Mouse (Mus musculus): Measurements from ENCODE around the gene Htr6.

Gene Htr6

GRCm38 (mm10) chr4:139048518-139048917 is 26.9 kb downstream of the Htr6 start:
- peak; percentile 58 to 62 for DNase-seq (ENCODE audit: low spot score in 2 of 2)

- no peak for DNase-seq (ENCODE audit: low spot score in 2 of 2)
Observed at GRCm38 (mm10) chr4:139046354-139046753, 29.0 kb downstream of the Htr6 start.

DNA sequence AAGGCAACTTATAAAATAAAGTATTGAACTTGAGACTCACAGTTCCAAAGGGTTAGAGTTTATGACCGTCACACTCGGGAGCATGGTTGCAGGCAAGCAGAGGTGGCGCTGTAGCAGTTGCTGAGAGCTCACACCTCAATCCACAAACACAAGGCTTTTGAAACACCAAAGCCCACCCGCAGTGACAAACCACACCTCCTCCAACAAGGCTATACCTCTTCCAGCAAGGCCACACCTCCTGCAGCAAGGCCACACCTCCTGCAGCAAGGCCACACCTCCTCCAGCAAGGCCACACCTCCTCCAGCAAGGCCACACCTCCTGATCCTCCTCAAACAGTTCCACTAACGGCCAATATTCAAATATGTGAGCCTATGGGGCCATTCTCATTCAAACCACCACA is 30.8 kb downstream of the Htr6 start:
- DNase-seq (ENCODE audit: low spot score in 2 of 2) = no peak

DNA sequence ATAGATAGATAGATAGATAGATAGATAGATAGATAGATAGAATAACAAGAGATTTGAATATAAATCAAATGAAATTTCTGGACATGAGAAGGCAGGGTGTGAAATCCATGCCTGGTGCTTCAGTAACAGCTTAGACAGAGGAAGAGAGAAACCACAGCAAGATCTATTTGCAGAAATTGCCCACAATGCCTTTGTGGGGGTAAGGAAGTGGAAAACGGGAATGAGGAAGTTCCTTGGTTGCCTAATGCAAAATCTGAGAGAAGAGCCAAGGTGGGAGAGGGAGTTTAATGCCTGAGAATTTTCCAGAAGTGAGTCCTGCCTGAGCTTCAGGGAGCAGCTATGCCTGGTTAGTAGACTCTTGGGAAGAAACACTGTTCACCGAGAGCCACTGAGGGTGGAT is 31.8 kb downstream of the Htr6 start:
- no peak for DNase-seq (ENCODE audit: low spot score in 2 of 2)

DNA sequence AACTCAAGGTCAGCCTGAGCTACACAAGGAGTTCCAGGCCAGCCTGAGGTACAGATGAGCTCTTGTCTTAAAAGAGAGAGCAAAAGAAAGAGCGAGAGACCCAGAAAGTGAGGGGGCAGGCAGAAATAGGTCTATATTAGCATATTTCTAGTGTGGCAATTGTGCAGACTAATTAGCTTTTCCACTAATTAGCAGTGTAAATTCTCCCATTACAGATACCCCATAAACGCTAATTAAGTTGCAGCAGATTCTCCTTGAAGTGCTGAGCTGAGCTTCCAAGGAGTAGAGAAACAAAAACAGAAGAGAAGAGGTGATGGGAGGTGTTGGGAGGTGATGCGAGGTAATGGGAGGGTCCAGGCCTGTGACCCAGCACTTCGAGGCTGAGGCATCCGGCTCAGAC is 32.8 kb downstream of the Htr6 start:
- no peak for DNase-seq (ENCODE audit: low spot score in 2 of 2)

DNA sequence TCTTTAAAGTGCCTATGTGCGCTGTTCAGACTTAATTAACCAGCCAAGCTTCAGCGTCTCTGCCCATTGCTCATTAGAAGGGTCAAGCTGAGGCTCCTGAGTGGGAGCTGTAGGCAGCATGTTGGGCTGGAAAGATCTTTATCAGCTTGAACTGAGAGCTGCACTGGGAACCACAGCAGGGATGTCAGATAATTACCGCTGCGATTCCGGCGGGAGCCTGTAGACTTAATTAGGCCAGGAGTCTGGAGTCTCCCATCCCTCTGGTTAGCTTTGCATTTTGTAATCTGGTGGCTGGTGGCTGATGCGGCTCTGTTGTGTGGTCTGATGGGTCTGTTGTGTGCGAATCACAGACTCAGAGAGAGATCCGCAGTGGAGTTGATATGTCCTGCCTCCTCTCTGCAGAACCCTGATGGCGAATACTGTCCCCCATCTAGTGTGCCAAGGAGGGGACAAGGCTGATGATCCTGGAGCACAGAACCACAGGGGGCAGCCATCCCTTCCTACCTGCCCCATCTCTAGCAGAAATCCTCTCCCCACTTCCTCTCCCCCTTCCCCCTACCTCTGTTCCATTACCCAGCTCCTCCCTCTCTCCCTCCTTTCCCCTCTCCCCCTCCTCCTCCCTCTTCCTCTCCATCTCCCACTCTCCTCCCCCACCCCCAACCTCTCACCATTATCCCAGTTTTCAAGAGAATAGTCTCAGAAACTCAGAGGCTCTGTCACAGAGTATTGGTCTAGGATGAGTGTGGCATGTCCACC is 35.1 kb downstream of the Htr6 start:
- DNase-seq (ENCODE audit: low spot score in 2 of 2) = no peak

DNA sequence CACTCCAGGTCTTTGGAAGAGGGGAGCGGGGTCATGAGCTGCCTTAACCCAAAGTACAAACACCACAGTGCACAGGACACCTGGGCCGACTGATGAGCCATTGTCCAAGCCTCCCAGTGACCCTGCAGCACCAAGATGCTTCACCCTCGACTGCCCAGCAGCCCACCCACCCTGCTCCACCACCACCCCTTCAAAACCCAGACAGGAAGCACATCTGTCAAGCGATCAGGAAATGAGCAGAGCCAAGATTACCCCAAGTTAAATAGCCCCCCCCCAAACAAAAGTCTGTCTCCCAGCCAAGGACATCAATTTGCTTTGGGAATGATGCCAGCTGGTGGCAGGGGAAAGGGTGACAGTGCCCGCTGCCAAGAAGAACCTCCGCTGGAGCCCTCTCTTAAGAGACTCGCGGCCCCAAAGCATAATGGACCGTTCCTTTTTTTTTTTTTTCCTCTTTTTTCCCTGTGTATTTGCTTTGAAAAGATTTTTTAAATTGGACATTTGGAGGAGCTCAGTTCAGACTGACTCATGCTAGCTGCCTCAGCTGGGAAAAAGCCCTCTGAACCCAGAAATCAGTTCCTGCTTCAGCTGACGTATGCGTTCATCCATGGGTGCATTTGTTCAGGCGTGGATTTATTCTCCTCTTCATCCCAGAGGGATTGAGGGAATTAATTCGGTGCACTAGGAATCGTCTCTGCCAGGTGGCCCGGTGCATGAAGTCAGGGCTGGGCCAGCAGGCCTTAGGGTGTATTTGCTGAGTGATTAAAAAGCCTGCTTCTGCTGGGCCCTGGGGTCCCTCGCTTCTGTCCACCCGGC is 37.4 kb downstream of the Htr6 start:
- peak; percentile 63 to 76 for DNase-seq (ENCODE audit: low spot score in 2 of 2)

DNA sequence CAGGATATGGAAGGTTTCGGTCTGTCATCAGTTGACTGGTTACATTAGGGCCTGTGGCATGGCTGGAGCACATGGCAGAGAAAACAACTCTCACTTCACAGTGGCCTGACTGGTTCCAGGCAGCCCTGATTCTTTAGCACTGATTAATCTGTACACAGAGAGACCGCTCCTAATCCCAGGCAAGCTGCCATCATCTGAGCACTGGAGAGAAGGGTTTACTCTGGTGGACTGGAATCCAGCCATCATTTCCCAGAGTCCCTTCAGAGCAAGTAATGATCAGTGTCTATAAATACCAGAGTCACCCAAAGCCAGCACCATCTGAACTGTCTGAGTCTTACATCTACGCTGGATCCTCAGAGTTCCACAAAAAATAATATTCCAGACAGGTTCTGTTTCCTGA is 39.6 kb downstream of the Htr6 start:
- DNase-seq (ENCODE audit: low spot score in 2 of 2) = peak; percentile 53 to 61

- no peak for DNase-seq (ENCODE audit: low spot score in 2 of 2)
Observed at GRCm38 (mm10) chr4:139034942-139035341, 40.4 kb downstream of the Htr6 start.

DNA sequence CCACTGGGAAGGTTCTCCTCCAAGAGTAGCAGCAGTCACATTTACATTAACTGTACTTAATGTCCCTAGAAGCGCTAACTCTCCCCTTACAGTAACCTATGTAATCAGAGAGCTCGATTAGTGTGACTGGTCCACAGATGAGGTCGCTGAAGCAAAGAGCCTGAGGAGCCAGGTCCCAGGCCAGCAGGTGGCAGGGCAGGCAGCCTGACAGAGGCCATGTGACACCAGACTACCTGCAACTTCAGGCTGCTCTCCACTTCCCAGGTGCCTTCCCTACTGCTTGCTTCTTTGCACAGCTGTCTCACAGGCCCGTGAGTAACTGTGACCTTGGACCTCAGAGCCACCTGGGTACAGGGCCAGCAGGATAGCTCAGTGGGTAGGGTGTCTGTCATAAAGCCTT is 40.8 kb downstream of the Htr6 start:
- peak in 1 of 2 experiments; percentile 33 for DNase-seq (ENCODE audit: low spot score in 2 of 2)

GRCm38 (mm10) chr4:139034010-139034367 is 41.4 kb downstream of the Htr6 start:
- no peak for DNase-seq (ENCODE audit: low spot score in 2 of 2)

DNA sequence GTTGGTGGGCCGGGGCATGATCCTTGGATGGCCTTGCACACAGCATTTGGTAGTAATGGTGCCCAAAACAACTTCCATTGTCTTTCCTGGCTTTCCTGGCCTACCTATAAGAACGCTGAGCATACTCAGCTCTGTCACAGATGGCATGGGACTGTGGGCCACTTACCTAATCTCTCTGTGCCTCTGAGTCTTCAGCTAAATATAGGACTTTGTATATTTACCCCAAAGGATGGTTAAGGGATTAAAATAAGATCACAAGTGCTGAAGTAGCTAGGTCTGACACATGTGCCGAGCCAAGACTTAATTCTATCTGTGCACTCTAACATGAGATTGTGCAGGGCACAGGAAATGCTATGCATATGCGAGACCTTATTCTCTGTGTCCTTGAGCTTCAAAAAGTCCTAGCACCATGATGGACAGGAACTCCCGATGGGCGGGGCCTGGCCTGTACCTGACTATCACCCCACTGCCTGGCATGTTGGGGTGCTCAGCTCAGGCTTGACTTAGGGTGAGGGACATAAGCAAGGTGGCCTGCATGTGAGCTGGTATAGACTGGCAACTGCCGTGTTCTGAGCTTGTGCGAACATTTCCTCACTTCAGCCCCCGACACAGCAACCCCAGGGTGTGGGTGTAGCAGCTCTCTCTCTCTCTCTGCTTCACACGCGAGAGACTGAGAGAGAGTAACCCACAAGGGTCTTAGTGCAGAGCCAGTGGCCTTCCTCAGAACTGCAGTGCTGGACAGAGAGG is 41.9 kb downstream of the Htr6 start:
- DNase-seq (ENCODE audit: low spot score in 2 of 2) = no peak

- DNase-seq (ENCODE audit: low spot score in 2 of 2) = no peak
Observed at GRCm38 (mm10) chr4:139032521-139032920, 42.8 kb downstream of the Htr6 start.

DNA sequence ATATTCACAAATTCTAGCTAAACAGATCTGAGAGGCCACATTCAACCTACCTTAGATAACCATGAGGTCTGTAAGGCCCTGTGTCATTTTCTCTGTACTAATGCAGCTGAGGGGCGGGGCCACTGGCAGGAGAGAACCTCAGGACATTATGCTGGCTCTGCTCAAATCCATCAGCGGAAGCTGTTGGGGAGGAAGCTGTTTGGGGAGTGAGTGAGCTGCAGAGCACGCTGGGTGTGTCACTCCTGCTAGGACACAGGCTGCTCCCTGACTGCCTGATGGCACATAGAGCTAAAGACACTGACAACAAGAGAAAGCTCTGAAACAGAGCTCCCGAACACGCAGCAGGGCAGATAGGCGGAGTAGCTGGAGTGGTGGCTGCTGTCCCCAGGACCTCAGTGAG is 44.7 kb downstream of the Htr6 start:
- DNase-seq (ENCODE audit: low spot score in 2 of 2) = no peak

DNA sequence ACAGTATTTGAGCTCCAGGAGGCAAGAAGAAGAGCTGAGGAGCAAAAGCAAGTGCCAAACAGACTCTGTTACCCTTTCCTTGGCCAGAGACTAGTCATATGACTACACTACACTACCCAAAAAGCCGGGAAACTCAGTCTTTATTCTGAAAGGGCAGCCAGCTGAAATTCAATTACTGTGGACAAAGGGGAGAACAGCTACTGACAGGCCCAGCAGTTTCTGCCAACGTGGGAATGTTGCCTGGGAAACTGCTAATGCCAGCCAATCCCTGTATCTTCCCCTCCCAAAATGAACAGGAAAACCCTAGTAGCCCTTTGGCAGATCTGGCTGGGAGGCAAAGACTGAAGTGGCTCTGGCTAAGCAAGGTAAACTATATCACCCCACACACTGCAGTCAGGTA is 51.0 kb downstream of the Htr6 start:
- peak; percentile 81 to 89 for DNase-seq (ENCODE audit: low spot score in 2 of 2)

DNA sequence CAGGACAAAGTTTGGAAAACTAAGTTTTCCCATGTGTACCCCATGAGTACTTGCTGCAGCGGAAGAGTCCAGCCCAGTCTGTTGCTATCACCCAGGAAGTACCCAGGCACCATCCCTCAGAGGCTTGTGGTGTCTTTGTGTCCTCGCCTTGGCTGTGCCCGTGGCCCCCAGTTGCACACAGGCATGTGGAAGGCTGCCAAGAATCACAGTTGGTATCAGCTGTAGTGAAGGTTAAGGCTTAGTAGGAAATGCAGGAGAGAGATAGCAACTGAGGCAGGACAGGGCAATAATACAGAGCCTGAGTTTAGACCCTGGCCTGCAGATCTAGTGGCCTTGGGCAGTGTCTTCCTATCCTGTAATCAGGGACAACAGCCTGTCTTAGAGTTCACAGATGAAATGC is 55.0 kb downstream of the Htr6 start:
- DNase-seq (ENCODE audit: low spot score in 2 of 2) = no peak

DNA sequence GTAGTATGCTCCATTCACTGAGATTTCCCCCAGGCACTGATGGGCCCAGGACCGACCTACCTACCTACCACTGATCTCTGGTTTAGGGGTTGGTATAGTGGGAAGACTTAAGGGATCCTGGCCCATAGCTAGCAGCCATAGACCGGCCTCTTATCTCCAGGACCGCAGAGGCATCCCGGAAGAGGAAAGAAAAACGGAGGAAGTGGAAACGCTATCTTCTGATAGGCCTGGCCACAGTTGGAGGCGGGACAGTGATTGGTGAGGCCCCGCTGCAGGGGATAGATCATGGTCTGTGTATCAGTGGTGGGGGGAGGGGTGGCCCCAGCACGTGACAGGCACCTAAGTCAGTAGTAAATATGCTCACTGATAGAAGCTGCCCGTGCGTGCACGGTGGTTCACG is 56.0 kb downstream of the Htr6 start:
- no peak for DNase-seq (ENCODE audit: low spot score in 2 of 2)

- no peak for DNase-seq (ENCODE audit: low spot score in 2 of 2)
Observed at GRCm38 (mm10) chr4:139018976-139019375, 56.4 kb downstream of the Htr6 start.

DNA sequence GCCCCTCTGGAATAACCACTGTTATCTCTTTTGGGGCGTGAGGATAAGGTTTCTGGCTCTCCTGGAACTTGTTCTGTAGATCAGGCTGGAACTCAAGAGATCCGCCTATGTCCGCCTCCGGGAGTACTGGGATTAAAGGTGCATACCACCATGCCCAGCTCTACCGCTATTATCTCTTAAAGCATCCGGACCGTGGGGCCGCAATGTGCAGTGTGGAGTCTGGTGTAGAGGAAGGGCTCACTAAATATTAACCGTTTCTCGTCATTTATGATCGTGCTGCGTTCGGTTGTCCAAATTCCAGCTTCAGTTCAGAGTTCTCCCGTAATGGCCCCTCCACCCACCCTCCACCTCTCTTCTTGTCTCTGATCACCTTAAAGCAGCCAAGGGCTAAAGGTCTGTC is 57.0 kb downstream of the Htr6 start:
- no peak for DNase-seq (ENCODE audit: low spot score in 2 of 2)

- no peak for DNase-seq (ENCODE audit: low spot score in 2 of 2)
Observed at GRCm38 (mm10) chr4:139014793-139015192, 60.6 kb downstream of the Htr6 start.

DNA sequence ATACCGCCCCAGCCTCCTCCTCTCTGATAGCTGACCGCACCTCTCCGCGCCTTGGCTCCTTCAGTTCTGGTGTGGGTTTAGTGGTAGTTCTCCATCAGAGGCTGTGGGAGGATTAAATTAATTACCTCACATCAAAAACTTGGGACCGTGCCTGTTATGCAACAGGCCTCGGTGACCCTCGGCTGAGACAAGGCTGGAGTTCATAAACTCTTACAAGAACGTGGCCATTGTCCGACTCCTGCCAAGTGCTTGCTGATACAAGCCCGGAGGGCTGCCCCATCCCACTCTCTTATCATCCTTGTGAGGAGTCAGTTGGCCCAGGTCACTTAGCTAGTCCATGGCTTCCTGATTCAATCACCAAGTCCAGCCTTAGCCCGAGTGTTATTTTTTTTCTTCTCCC is 62.1 kb downstream of the Htr6 start:
- DNase-seq (ENCODE audit: low spot score in 2 of 2) = no peak

DNA sequence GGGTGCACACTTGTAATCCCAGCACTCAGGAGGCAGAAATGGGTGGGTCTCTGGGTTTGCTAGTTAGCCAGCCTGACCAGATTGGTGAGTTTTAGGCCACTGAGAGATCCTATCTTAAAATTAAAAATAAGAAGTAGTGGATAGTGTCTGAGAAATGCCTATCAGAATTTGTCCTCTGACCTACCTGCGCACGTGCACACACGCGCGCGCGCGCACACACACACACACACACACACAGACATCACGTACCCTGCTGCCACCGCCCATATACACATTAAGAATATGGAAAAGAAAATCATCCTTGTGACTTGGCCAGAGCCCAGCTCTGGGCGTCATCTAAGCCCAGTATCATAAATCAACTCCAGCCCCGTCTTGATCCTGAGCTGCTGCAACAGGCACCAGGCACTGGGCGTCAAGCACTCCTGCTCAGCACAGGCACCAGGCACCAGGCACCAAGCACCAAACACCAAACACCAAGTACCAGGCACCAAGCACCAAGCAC is 64.1 kb downstream of the Htr6 start:
- no peak for DNase-seq (ENCODE audit: low spot score in 2 of 2)

Measured in right cerebral cortex, postnatal 10 days (tissue).